Mouse (Mus musculus): ENCODE measurements around the gene Magi1. TPM values are rescaled to one million over a fixed set of nuclear protein-coding genes. Genes with fewer than 3 reads are reported as not detected.

Magi1 gene
- polyA plus RNA-seq, 1 experiment from 2014 or later = 28.5 TPM

DNA sequence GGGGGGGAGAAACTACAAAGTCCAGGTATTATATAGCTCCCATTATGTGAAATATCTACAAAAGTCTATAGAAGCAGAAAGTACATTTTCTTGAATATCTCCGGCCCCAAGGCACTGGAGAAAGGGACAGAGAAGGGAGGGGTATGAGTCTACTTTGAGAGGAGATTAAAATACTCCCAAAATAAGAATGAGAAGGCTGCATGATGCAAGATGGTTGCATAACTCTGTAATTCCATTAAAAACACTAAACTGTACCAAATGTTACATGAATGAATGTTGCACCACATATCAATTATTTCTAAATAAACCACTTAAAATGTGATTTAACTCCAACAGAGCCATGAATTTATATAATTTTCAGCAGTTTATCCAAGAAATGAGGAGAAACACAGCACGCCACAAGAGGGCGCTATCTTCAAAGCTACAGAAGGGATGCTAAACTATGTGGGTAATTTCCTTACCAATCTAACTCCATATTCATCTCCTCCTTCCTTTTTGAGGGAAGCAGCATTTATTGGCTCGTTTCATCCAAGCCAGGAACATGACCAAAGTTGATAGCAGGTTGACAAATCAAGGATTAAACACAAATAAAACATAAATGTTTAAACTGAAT lies 202.7 kb downstream of the Magi1 start:
- Histone ChIP-seq H3K4me2 (no peak overlapping the region), H3K4me3 (ENCODE audit: low read depth, low read length) (no peak overlapping the region), H3K4me1 (ENCODE audit: control insufficient read depth, insufficient read depth, low read length) (peaks cover 11% of the 10 kb centered on the region; the same call in 1 of the 2 replicates), H3K36me3 (ENCODE audit: control insufficient read depth, insufficient read depth, low read length) (no peaks in the 10 kb centered on the region), H3K9me3 (ENCODE audit: control insufficient read depth, low read length) (no peaks in the 10 kb centered on the region), H3K27me3 (ENCODE audit: control insufficient read depth, insufficient read depth, low read length) (no peaks in the 10 kb centered on the region), H3K27ac (ENCODE audit: low read depth, low read length) (no peak overlapping the region), H3K9ac (ENCODE audit: low read length) (no peak overlapping the region)
- ATAC-seq (ENCODE audit: low FRiP score) (no peak), DNase-seq (ENCODE audit: low spot score, missing footprints) (peak; percentile 93)
- WGBS = 21% methylated on average over 4 of the region's 4 CpGs

DNA sequence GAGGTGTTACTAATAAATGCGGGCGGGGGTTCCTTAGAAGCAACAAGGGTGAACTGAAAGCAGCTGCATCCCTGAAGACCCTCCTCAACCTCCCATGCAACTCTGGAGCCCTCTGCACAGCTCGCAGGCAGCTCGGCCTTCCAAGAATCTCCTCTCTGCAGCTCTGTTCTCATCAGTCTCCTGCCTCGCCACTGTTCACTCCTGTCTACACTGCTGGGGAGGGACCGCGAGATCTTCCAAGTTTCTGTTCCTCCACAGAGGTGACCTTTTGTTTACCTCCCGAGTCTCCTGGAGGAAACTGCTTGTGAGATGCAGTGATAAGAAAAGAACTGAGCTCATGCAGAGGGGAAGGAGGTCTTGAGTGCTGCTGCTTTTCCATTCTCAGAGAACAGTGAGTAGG lies 204.8 kb downstream of the Magi1 start:
- no peak for ATAC-seq (ENCODE audit: low FRiP score)
- 36% methylated on average over 8 of the region's 8 CpGs for WGBS
- DNase-seq (ENCODE audit: low spot score, missing footprints) = no peak
- H3K27me3 ChIP-seq (ENCODE audit: control insufficient read depth, insufficient read depth, low read length) = no peaks in the 10 kb centered on the region
- no peak overlapping the region for H3K4me3 ChIP-seq (ENCODE audit: low read depth, low read length)
- no peaks in the 10 kb centered on the region for H3K36me3 ChIP-seq (ENCODE audit: control insufficient read depth, insufficient read depth, low read length)
- no peak overlapping the region for H3K27ac ChIP-seq (ENCODE audit: low read depth, low read length)
- peaks cover 4% of the 10 kb centered on the region; the same call in 1 of the 2 replicates for H3K4me1 ChIP-seq (ENCODE audit: control insufficient read depth, insufficient read depth, low read length)
- H3K9ac ChIP-seq (ENCODE audit: low read length) = no peak overlapping the region
- H3K9me3 ChIP-seq (ENCODE audit: control insufficient read depth, low read length) = no peaks in the 10 kb centered on the region
- H3K4me2 ChIP-seq = no peak overlapping the region

GRCm38 (mm10) chr6:94077013-94077412 lies 206.7 kb downstream of the Magi1 start:
- no peak for DNase-seq (ENCODE audit: low spot score, missing footprints)
- no peak overlapping the region for H3K27ac ChIP-seq (ENCODE audit: low read depth, low read length)

DNA sequence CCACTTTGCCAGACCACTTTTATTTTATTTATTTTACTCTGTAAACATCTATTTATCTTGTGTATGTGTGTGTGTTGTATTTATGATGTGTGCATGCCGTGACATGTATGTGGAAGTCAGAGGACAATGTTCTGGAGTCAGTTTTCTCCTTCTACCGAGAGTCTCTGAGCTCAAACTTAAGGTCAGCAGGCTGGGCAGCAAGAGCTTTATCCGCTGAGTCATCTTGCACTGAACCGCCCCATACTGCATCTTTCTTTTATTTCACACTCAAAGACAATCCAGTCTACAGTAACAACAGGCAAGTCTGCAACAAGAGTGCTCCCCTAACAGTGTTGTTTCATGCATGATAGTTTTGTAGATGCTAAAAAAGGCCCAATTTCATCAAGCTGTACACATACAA lies 207.7 kb downstream of the Magi1 start:
- Histone ChIP-seq H3K27me3 (ENCODE audit: control insufficient read depth, insufficient read depth, low read length) (no peaks in the 10 kb centered on the region), H3K36me3 (ENCODE audit: control insufficient read depth, insufficient read depth, low read length) (no peaks in the 10 kb centered on the region), H3K27ac (ENCODE audit: low read depth, low read length) (no peak overlapping the region), H3K9ac (ENCODE audit: low read length) (no peak overlapping the region), H3K4me2 (no peak overlapping the region), H3K9me3 (ENCODE audit: control insufficient read depth, low read length) (no peaks in the 10 kb centered on the region), H3K4me1 (ENCODE audit: control insufficient read depth, insufficient read depth, low read length) (no peaks in the 10 kb centered on the region), H3K4me3 (ENCODE audit: low read depth, low read length) (no peak overlapping the region)
- 90% methylated on average over 4 of the region's 4 CpGs for WGBS
- no peak for DNase-seq (ENCODE audit: low spot score, missing footprints)
- no peak for ATAC-seq (ENCODE audit: low FRiP score)

More at GRCm38 (mm10) chr6:94077013-94077412, 206.7 kb downstream of the Magi1 start:
- 96% methylated on average over 3 of the region's 3 CpGs for WGBS
- ATAC-seq (ENCODE audit: low FRiP score) = no peak
- no peaks in the 10 kb centered on the region for H3K27me3 ChIP-seq (ENCODE audit: control insufficient read depth, insufficient read depth, low read length)
- no peaks in the 10 kb centered on the region for H3K36me3 ChIP-seq (ENCODE audit: control insufficient read depth, insufficient read depth, low read length)
- no peaks in the 10 kb centered on the region for H3K4me1 ChIP-seq (ENCODE audit: control insufficient read depth, insufficient read depth, low read length)
- no peak overlapping the region for H3K4me3 ChIP-seq (ENCODE audit: low read depth, low read length)
- no peak overlapping the region for H3K4me2 ChIP-seq
- no peaks in the 10 kb centered on the region for H3K9me3 ChIP-seq (ENCODE audit: control insufficient read depth, low read length)
- H3K9ac ChIP-seq (ENCODE audit: low read length) = no peak overlapping the region

- ATAC-seq (ENCODE audit: low FRiP score) (no peak), DNase-seq (ENCODE audit: low spot score, missing footprints) (no peak)
- H3K4me3 ChIP-seq (ENCODE audit: low read depth, low read length) = no peak overlapping the region
- WGBS = 70% methylated on average over 8 of the region's 8 CpGs
- H3K4me1 ChIP-seq (ENCODE audit: control insufficient read depth, insufficient read depth, low read length) = no peaks in the 10 kb centered on the region
- no peak overlapping the region for H3K4me2 ChIP-seq
- H3K9ac ChIP-seq (ENCODE audit: low read length) = no peak overlapping the region
- H3K27me3 ChIP-seq (ENCODE audit: control insufficient read depth, insufficient read depth, low read length) = no peaks in the 10 kb centered on the region
- no peak overlapping the region for H3K27ac ChIP-seq (ENCODE audit: low read depth, low read length)
- no peaks in the 10 kb centered on the region for H3K9me3 ChIP-seq (ENCODE audit: control insufficient read depth, low read length)
- no peaks in the 10 kb centered on the region for H3K36me3 ChIP-seq (ENCODE audit: control insufficient read depth, insufficient read depth, low read length)
Observed at GRCm38 (mm10) chr6:94075228-94075627, 208.5 kb downstream of the Magi1 start.

DNA sequence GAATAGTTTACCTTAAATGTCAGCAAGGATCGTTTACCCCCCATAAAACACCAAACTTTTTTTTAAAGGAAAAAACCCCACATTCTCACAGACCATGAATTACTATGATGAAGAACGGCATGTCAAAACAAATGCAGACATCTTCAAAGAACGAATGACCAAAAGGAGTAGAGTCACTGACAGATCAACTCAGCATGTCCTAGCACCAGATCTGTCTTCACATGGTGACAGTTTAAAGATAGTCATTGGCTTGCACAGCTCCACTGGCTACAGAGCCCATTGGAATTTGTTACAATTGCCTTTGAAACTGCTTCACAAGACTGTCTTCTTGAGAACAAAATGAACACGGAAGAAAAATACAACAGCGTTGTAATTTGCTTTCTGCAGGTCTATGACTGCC lies 212.0 kb downstream of the Magi1 start:
- DNase-seq (ENCODE audit: low spot score, missing footprints) = no peak
- H3K9ac ChIP-seq (ENCODE audit: low read length) = no peak overlapping the region
- no peak overlapping the region for H3K27ac ChIP-seq (ENCODE audit: low read depth, low read length)
- H3K9me3 ChIP-seq (ENCODE audit: control insufficient read depth, low read length) = no peaks in the 10 kb centered on the region
- H3K4me3 ChIP-seq (ENCODE audit: low read depth, low read length) = no peak overlapping the region
- H3K4me2 ChIP-seq = no peak overlapping the region
- no peaks in the 10 kb centered on the region for H3K27me3 ChIP-seq (ENCODE audit: control insufficient read depth, insufficient read depth, low read length)
- 88% methylated on average over 5 of the region's 5 CpGs for WGBS
- no peak for ATAC-seq (ENCODE audit: low FRiP score)
- H3K4me1 ChIP-seq (ENCODE audit: control insufficient read depth, insufficient read depth, low read length) = no peaks in the 10 kb centered on the region; the same call in 1 of the 2 replicates
- no peaks in the 10 kb centered on the region for H3K36me3 ChIP-seq (ENCODE audit: control insufficient read depth, insufficient read depth, low read length)

DNA sequence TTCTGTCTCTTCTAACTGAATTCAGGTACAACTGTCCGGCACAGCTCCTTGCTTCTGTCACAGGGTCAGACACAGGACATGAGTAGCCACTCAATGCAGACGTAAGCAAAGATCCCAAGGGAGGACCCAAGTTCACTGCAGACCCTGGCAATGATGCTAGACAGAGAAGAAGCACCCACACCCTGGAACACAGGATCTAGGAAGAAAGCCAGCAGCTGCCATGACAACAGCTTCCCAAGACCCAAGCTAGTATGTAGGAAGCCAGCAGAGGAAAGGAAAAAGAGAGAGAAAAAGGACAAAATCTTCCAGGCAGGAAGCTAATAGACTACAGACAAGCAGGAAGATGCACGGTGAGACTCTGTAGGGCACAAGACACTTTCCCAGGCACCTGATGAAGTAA lies 213.0 kb downstream of the Magi1 start:
- no peak overlapping the region for H3K4me3 ChIP-seq (ENCODE audit: low read depth, low read length)
- H3K4me2 ChIP-seq = no peak overlapping the region
- no peaks in the 10 kb centered on the region for H3K9me3 ChIP-seq (ENCODE audit: control insufficient read depth, low read length)
- no peaks in the 10 kb centered on the region for H3K36me3 ChIP-seq (ENCODE audit: control insufficient read depth, insufficient read depth, low read length)
- 81% methylated on average over 3 of the region's 3 CpGs for WGBS
- DNase-seq (ENCODE audit: low spot score, missing footprints) (no peak), ATAC-seq (ENCODE audit: low FRiP score) (no peak)
- no peak overlapping the region for H3K9ac ChIP-seq (ENCODE audit: low read length)
- no peaks in the 10 kb centered on the region; the same call in 1 of the 2 replicates for H3K4me1 ChIP-seq (ENCODE audit: control insufficient read depth, insufficient read depth, low read length)
- H3K27me3 ChIP-seq (ENCODE audit: control insufficient read depth, insufficient read depth, low read length) = no peaks in the 10 kb centered on the region
- H3K27ac ChIP-seq (ENCODE audit: low read depth, low read length) = no peak overlapping the region

GRCm38 (mm10) chr6:94069421-94069820 lies 214.3 kb downstream of the Magi1 start:
- no peak overlapping the region for H3K27ac ChIP-seq (ENCODE audit: low read depth, low read length)
- no peak overlapping the region for H3K4me2 ChIP-seq
- 76% methylated on average over 3 of the region's 3 CpGs for WGBS
- no peak overlapping the region for H3K9ac ChIP-seq (ENCODE audit: low read length)
- H3K36me3 ChIP-seq (ENCODE audit: control insufficient read depth, insufficient read depth, low read length) = no peaks in the 10 kb centered on the region
- H3K4me3 ChIP-seq (ENCODE audit: low read depth, low read length) = no peak overlapping the region
- no peaks in the 10 kb centered on the region; the same call in 1 of the 2 replicates for H3K4me1 ChIP-seq (ENCODE audit: control insufficient read depth, insufficient read depth, low read length)
- H3K9me3 ChIP-seq (ENCODE audit: control insufficient read depth, low read length) = no peaks in the 10 kb centered on the region
- no peaks in the 10 kb centered on the region for H3K27me3 ChIP-seq (ENCODE audit: control insufficient read depth, insufficient read depth, low read length)
- ATAC-seq (ENCODE audit: low FRiP score) (no peak), DNase-seq (ENCODE audit: low spot score, missing footprints) (no peak)

DNA sequence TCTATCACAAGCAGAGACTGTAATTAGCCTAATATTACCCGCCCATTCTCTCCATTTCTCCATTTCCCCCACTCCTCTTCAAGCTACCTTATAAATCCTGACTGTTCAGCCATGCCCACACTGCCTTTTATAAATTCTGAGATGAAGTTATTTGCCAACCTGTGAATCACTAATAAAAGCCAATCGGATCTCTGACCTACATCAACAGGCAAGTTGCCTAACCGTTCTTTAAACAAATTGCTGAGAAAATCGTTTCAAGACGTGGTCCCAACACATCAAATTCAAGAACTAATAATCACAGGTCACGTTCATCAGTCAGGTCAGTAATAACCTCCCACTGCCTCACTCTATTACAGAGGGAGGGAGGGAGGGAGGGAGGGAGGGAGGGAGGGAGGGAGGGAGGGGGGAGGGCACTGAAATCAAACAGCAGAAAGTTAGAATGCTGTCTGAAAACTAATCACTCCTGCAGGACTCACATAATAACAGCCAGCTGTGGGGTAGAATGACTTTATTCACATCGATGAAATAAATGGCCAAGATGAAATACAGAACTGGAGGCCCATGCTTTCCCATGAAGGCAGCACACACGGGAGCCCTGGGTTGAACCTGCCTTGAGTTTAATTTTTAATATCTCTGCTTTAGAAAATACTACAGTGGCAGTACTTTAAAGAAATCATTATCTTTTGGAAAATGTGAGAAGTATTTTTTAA lies 215.8 kb downstream of the Magi1 start:
- 64% methylated on average over 8 of the region's 8 CpGs for WGBS
- Histone ChIP-seq H3K4me3 (ENCODE audit: low read depth, low read length) (no peak overlapping the region), H3K4me2 (no peak overlapping the region), H3K27me3 (ENCODE audit: control insufficient read depth, insufficient read depth, low read length) (no peaks in the 10 kb centered on the region), H3K9me3 (ENCODE audit: control insufficient read depth, low read length) (no peaks in the 10 kb centered on the region), H3K27ac (ENCODE audit: low read depth, low read length) (no peak overlapping the region), H3K4me1 (ENCODE audit: control insufficient read depth, insufficient read depth, low read length) (no peaks in the 10 kb centered on the region; the same call in 1 of the 2 replicates), H3K9ac (ENCODE audit: low read length) (no peak overlapping the region), H3K36me3 (ENCODE audit: control insufficient read depth, insufficient read depth, low read length) (no peaks in the 10 kb centered on the region)
- no peak for DNase-seq (ENCODE audit: low spot score, missing footprints)
- ATAC-seq (ENCODE audit: low FRiP score) = no peak
